Mouse (Mus musculus) bone marrow, adult 2 months (tissue): Measurements from ENCODE around the gene Gm39653.

ENCODE experiments used
- CTCF ChIP-seq: fragments of 200-500 bp; IDR thresholded peaks from 2 replicates; pipeline ENCODE4 v1.5.1; 2011; ENCODE audit warnings: low read length, control low read depth; ENCODE audit not compliant: control insufficient read depth, insufficient read depth
- POLR2A ChIP-seq: fragments of 200-500 bp; IDR thresholded peaks from 2 replicates; pipeline ENCODE4 v1.6.1; 2011; ENCODE audit warnings: low read depth, mild to moderate bottlenecking, control low read depth, low read length, borderline replicate concordance; ENCODE audit not compliant: control insufficient read depth

GRCm38 (mm10) chr1:63573432-63573831 lies 42.3 kb upstream of the Gm39653 start:
- TF ChIP-seq POLR2A (no peak), CTCF (no peak)
